Mouse (Mus musculus): Measurements from ENCODE around the gene Rrp1. TPM values are rescaled to one million over a fixed set of nuclear protein-coding genes. Genes with fewer than 3 reads are reported as not detected.
A peak's percentile ranks its signal among the peaks of the same experiment; 100 is the strongest.

Gene Rrp1
- polyA plus RNA-seq, 1 experiment from 2014 or later: 322 TPM

DNA sequence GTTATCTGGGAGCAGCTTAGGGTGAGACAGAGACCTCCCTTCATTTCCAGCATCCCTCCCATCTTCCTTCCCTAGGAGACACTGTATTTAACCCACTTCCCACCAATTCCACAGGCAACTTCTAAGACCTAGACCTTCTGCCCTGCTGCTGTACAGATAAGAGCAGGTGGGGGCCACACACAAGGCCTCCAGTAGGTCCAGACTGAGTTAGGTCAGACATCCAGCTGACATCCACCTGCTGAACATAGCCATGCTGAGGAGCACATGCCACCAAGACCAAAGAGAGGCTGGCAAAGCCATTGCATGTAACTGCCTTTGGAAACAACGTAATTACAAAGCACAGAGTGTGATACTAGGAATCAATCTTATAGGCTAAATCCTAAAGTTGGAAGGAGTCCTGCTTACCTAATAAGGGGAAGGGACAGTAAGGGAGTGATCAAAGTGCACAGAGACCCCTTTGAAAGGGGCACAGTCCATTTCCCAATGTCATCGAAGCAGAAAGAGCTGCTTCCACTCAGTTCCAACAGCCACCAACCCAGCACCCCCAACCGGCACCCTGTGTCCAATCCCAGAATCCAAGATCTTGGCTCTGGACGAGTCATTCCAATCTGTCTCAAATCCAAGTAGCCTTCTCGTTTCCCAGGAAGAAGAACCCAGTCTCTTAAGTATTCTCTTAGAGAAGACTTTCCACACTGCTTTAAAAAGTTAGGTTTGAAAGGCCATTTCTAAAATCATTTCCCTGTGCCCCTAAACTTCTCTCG is 61.9 kb downstream of the Rrp1 start:
- H3K4me3 ChIP-seq: peak overlapping the region; percentile 98
- H3K27me3 ChIP-seq (ENCODE audit: insufficient read depth, poor library complexity, severe bottlenecking): no peaks in the 10 kb centered on the region
- 40% methylated on average over 6 of the region's 6 CpGs for WGBS
- no peaks in the 10 kb centered on the region for H3K9me3 ChIP-seq
- DNase-seq (ENCODE audit: low spot score): no peak
- H3K36me3 ChIP-seq: 0 out of 2 replicates have a peak, but pooled peaks cover 3% of the 10 kb centered on the region
- H3K27ac ChIP-seq: peak overlapping the region; percentile 95; the same call in 1 of the 2 replicates
- peaks cover 29% of the 10 kb centered on the region for H3K4me1 ChIP-seq (replicated peaks)

Other genes with a start within 250 kb of the Rrp1 start
- gene D10Jhu81e, start 243.3 kb downstream of the Rrp1 start, polyA plus RNA-seq (2016; fragmentation: Nextera tagmentation; extraction: Ambion mirVana): 17.1 and 28.7 TPM in 2 replicates
- 23.3 and 27.0 TPM in 2 replicates for gene Pwp2, start 227.9 kb downstream of the Rrp1 start, polyA plus RNA-seq (2016; fragmentation: Nextera tagmentation; extraction: Ambion mirVana)
- 10.4 and 11.5 TPM in 2 replicates for gene Trappc10, start 168.4 kb downstream of the Rrp1 start, polyA plus RNA-seq (2016; fragmentation: Nextera tagmentation; extraction: Ambion mirVana)
- 40.1 and 47.2 TPM in 2 replicates for gene Agpat3, start 60.6 kb downstream of the Rrp1 start, polyA plus RNA-seq (2016; fragmentation: Nextera tagmentation; extraction: Ambion mirVana)
- 117 and 129 TPM in 2 replicates for gene Cstb, start 12.6 kb upstream of the Rrp1 start, polyA plus RNA-seq (2016; fragmentation: Nextera tagmentation; extraction: Ambion mirVana)
- gene Pdxk, start 51.9 kb upstream of the Rrp1 start, polyA plus RNA-seq (2016; fragmentation: Nextera tagmentation; extraction: Ambion mirVana): 10.0 and 11.1 TPM in 2 replicates
- gene Olfr1358, start 104.4 kb upstream of the Rrp1 start, polyA plus RNA-seq (2016; fragmentation: Nextera tagmentation; extraction: Ambion mirVana): not detected in 2 replicates
- gene Ilvbl, start 161.3 kb upstream of the Rrp1 start, polyA plus RNA-seq (2016; fragmentation: Nextera tagmentation; extraction: Ambion mirVana): 35.5 and 48.0 TPM in 2 replicates
- 12.2 TPM in 2 replicates for gene Syde1, start 178.9 kb upstream of the Rrp1 start, polyA plus RNA-seq (2016; fragmentation: Nextera tagmentation; extraction: Ambion mirVana)
- gene Olfr1357, start 205.0 kb upstream of the Rrp1 start, polyA plus RNA-seq (2016; fragmentation: Nextera tagmentation; extraction: Ambion mirVana): not detected in 2 replicates

Data from hindbrain, embryonic 10.5 days (tissue).